Mouse (Mus musculus) cortical plate, adult 2 months (tissue): ENCODE data around the gene Hoxd8.

Source experiments
- CTCF ChIP-seq: fragments of 200-500 bp; IDR thresholded peaks from 2 replicates; pipeline ENCODE4 v1.5.1; 2011; ENCODE audit warnings: mild to moderate bottlenecking, control low read depth, low read length; ENCODE audit not compliant: insufficient read depth; ENCODE audit errors: extremely low read depth
- POLR2A ChIP-seq: fragments of 200-500 bp; IDR thresholded peaks from 2 replicates; pipeline ENCODE4 v1.6.1; 2011; ENCODE audit warnings: mild to moderate bottlenecking, low read length, control low read depth; ENCODE audit not compliant: insufficient read depth; ENCODE audit errors: extremely low read depth

DNA sequence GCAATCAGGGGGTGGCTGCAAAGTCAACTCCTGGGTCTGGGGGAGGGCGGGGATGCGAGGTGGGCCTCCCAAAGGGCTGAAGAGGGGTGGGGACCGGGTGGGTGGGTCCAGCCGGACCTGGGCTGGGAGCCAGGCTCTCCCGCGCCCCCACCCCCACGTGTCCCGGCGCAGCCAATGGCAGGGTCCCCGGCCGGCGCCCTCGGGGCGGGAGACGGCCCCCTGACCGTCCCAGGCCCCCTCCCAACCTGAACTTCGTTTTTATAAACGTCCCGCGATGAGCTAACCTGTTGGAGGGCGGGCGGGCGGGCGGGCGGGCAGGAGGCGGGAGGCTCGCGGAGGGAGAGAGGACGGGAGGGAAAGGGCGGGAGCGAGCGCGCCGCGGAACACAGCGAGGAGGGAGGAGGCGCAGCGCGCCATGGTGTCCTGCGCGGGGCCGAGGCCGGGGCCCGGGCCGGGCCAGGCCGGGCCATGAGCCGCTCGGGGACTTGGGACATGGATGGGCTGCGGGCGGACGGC is 36.5 kb upstream of the Hoxd8 start, which contains the start of gene Hoxd13:
- TF ChIP-seq POLR2A, result no peak
- no peak for TF ChIP-seq CTCF
